Mouse (Mus musculus) heart, embryonic 14.5 days (tissue): ENCODE results near the gene Snap25. TPM values are rescaled to one million over a fixed set of nuclear protein-coding genes. Genes with fewer than 3 reads are reported as not detected.

ENCODE experiments used
- ATAC-seq: fragments of 200-750 bp; cut with Nextera tagmentation; 2 replicates; pipeline ENCODE4 v1.8.0; 2017; ENCODE audit warnings: low read depth, moderate TSS enrichment; ENCODE audit not compliant: insufficient number of reproducible peaks, insufficient read depth, low FRiP score
- H3K27ac ChIP-seq, 2 experiments: fragments of 200-500 bp in 1 of 2; fragments of 300-500 bp in 1 of 2; sonication (generic) in 1 of 2; replicated peaks in 1 of 2; 2 replicates each; pipeline ENCODE4 v1.5.1; 2012 to 2014; ENCODE audit warnings: low read depth in 2 of 2, low read length in 2 of 2, control low read depth in 1 of 2, mild to moderate bottlenecking in 1 of 2, mixed read lengths in 1 of 2; ENCODE audit not compliant: control insufficient read depth in 1 of 2, insufficient read depth in 1 of 2
- H3K27me3 ChIP-seq: fragments of 300-500 bp; sonication (generic); 2 replicates; pipeline ENCODE4 v1.6.1; 2014; ENCODE audit warnings: mild to moderate bottlenecking, low read length, control low read depth; ENCODE audit not compliant: control insufficient read depth, insufficient read depth
- H3K36me3 ChIP-seq: fragments of 300-500 bp; sonication (generic); 2 replicates; pipeline ENCODE4 v1.6.1; 2014; ENCODE audit warnings: mild to moderate bottlenecking, control low read depth, low read length, mixed read lengths; ENCODE audit not compliant: control insufficient read depth, insufficient read depth
- H3K4me1 ChIP-seq, 2 experiments: fragments of 200-500 bp in 1 of 2; fragments of 300-500 bp in 1 of 2; sonication (generic) in 1 of 2; 2 replicates each; pipeline ENCODE4 v1.6.1; 2012 to 2014; ENCODE audit warnings: low read length in 2 of 2, control low read depth in 1 of 2, mixed read lengths in 1 of 2; ENCODE audit not compliant: control insufficient read depth in 2 of 2, insufficient read depth in 2 of 2
- H3K4me2 ChIP-seq: fragments of 300-500 bp; sonication (generic); 2 replicates; pipeline ENCODE4 v1.6.1; 2014; ENCODE audit warnings: mild to moderate bottlenecking, low read length
- H3K4me3 ChIP-seq, 2 experiments: fragments of 200-500 bp in 1 of 2; fragments of 300-500 bp in 1 of 2; sonication (generic) in 1 of 2; 2 replicates each; pipeline ENCODE4 v1.5.1; 2012 to 2014; ENCODE audit warnings: low read length in 2 of 2, mild to moderate bottlenecking in 2 of 2, control low read depth in 1 of 2, low read depth in 1 of 2, moderate library complexity in 1 of 2; ENCODE audit not compliant: control insufficient read depth in 1 of 2, insufficient read depth in 1 of 2
- H3K9ac ChIP-seq: fragments of 300-500 bp; sonication (generic); 2 replicates; pipeline ENCODE4 v1.6.1; 2014; ENCODE audit warnings: mild to moderate bottlenecking, low read length
- H3K9me3 ChIP-seq: fragments of 300-500 bp; sonication (generic); 2 replicates; pipeline ENCODE4 v1.6.1; 2016; ENCODE audit warnings: low read length, control low read depth; ENCODE audit not compliant: control insufficient read depth
- WGBS: fragments of 180-500 bp; shearing (Covaris S2); extraction: QIAGEN DNeasy Blood & Tissue Kit; methylation state at CpG from one replicate; pipeline ENCODE4 v1.1.7; 2014; 5-methylcytosine and 5-hydroxymethylcytosine counted together
- polyA plus RNA-seq: library from polyadenylated mRNA; unstranded; fragments of >200 nt; fragmentation: Nextera tagmentation; extraction: Ambion mirVana; gene quantifications from 2 replicates; pipeline ENCODE4 v1.2.1, GENCODE M21; 2014

The Snap25 gene
- polyA plus RNA-seq, 1 experiment from 2014 or later, result 1.4 TPM

- Histone ChIP-seq H3K4me2 (no peak overlapping the region), H3K4me1 (peaks cover 12 to 13% of the 10 kb centered on the region in 2 experiments; a peak in 3 of 4 replicates), H3K27ac (no peak overlapping the region), H3K36me3 (no peaks in the 10 kb centered on the region), H3K27me3 (peaks cover 4% of the 10 kb centered on the region; the same call in 1 of the 2 replicates), H3K9me3 (no peaks in the 10 kb centered on the region), H3K4me3 (no peak overlapping the region), H3K9ac (no peak overlapping the region)
- ATAC-seq, result no peak
- WGBS, result 68% methylated on average over 5 of the region's 5 CpGs
These were observed 2.3 kb downstream of the Snap25 start for GRCm38 (mm10) chr2:136715531-136715930.

- H3K4me3 ChIP-seq, result no peak overlapping the region
- WGBS, result 87% methylated on average over 1 of the region's 1 CpGs
- no peak overlapping the region for H3K4me2 ChIP-seq
- no peak for ATAC-seq
- H3K27ac ChIP-seq, result no peak overlapping the region
- H3K36me3 ChIP-seq, result no peaks in the 10 kb centered on the region
- H3K9ac ChIP-seq, result no peak overlapping the region
- no peaks in the 10 kb centered on the region for H3K9me3 ChIP-seq
- peaks cover 12 to 13% of the 10 kb centered on the region in 2 experiments; a peak in 3 of 4 replicates for H3K4me1 ChIP-seq
- H3K27me3 ChIP-seq, result peaks cover 4% of the 10 kb centered on the region; the same call in 1 of the 2 replicates
These were observed 3.1 kb downstream of the Snap25 start for GRCm38 (mm10) chr2:136716400-136716799.

GRCm38 (mm10) chr2:136720235-136720634 is 7.0 kb downstream of the Snap25 start:
- H3K27me3 ChIP-seq, result no peaks in the 10 kb centered on the region
- no peaks in the 10 kb centered on the region for H3K4me1 ChIP-seq
- no peak overlapping the region for H3K9ac ChIP-seq
- no peak for ATAC-seq
- no peaks in the 10 kb centered on the region for H3K9me3 ChIP-seq
- no peak overlapping the region for H3K4me3 ChIP-seq
- H3K36me3 ChIP-seq, result no peaks in the 10 kb centered on the region
- H3K27ac ChIP-seq, result no peak overlapping the region
- WGBS, result 26% methylated on average over 4 of the region's 4 CpGs
- no peak overlapping the region for H3K4me2 ChIP-seq

- 56% methylated on average over 2 of the region's 2 CpGs for WGBS
- Histone ChIP-seq H3K9me3 (peaks cover 3% of the 10 kb centered on the region; the same call in 1 of the 2 replicates), H3K27ac (no peak overlapping the region), H3K4me1 (no peaks in the 10 kb centered on the region), H3K36me3 (no peaks in the 10 kb centered on the region), H3K9ac (no peak overlapping the region), H3K4me3 (no peak overlapping the region), H3K27me3 (no peaks in the 10 kb centered on the region), H3K4me2 (no peak overlapping the region)
- ATAC-seq, result no peak
These were observed 25.0 kb downstream of the Snap25 start for GRCm38 (mm10) chr2:136738260-136738659.

GRCm38 (mm10) chr2:136742230-136742629 is 29.0 kb downstream of the Snap25 start:
- Histone ChIP-seq H3K4me2 (no peak overlapping the region), H3K4me1 (no peaks in the 10 kb centered on the region), H3K36me3 (no peaks in the 10 kb centered on the region), H3K9ac (no peak overlapping the region), H3K4me3 (no peak overlapping the region), H3K27ac (no peak overlapping the region), H3K27me3 (no peaks in the 10 kb centered on the region), H3K9me3 (peaks cover 3% of the 10 kb centered on the region; the same call in 1 of the 2 replicates)
- no peak for ATAC-seq
- WGBS, result 68% methylated on average over 2 of the region's 2 CpGs

- WGBS, result 70% methylated on average over 2 of the region's 2 CpGs
- no peak for ATAC-seq
- Histone ChIP-seq H3K4me2 (no peak overlapping the region), H3K4me1 (no peaks in the 10 kb centered on the region), H3K9ac (no peak overlapping the region), H3K36me3 (no peaks in the 10 kb centered on the region), H3K9me3 (peaks cover 3% of the 10 kb centered on the region; the same call in 1 of the 2 replicates), H3K4me3 (no peak overlapping the region), H3K27ac (no peak overlapping the region), H3K27me3 (no peaks in the 10 kb centered on the region)
These were observed 31.6 kb downstream of the Snap25 start for GRCm38 (mm10) chr2:136744683-136745326.

GRCm38 (mm10) chr2:136745327-136745994 is 32.2 kb downstream of the Snap25 start:
- no peaks in the 10 kb centered on the region for H3K9me3 ChIP-seq
- H3K4me1 ChIP-seq, result no peaks in the 10 kb centered on the region
- H3K27me3 ChIP-seq, result no peaks in the 10 kb centered on the region
- no peak overlapping the region for H3K9ac ChIP-seq
- ATAC-seq, result no peak
- H3K27ac ChIP-seq, result no peak overlapping the region
- no peak overlapping the region for H3K4me3 ChIP-seq
- no peaks in the 10 kb centered on the region for H3K36me3 ChIP-seq
- no peak overlapping the region for H3K4me2 ChIP-seq
- WGBS, result 52% methylated on average over 7 of the region's 7 CpGs
